Mouse (Mus musculus): Measurements from ENCODE around the gene Evl. TPM values are rescaled to one million over a fixed set of nuclear protein-coding genes. Genes with fewer than 3 reads are reported as not detected.

Gene Evl
- total and polyA plus RNA-seq, 2 experiments from 2014 or later: 230 to 285 TPM

DNA sequence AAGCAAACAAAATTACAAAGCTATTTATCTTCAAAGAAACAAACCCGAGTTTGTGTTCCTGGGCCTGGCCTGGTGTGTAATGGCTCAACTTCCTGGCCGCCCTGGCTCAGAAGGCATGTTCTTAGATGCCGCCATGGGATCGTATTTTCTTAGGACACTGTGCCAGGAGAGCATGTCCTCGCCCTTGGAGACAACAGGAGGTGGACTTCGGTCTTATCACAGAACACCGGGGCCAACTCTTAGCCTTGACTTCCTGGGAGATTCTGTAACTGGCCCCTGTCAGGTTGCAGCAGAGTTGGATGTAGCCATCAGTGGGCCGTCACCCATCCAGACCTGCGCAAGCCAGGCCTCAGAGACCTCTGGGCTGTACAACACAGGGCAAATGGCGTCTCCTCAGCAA is 145.1 kb downstream of the Evl start:
- Histone ChIP-seq H3K36me3 (ENCODE audit: insufficient read depth, low read length) (no peaks in the 10 kb centered on the region), H3K9me3 (ENCODE audit: low read length) (no peaks in the 10 kb centered on the region), H3K9ac (replicated peaks; ENCODE audit: low read length, poor library complexity, severe bottlenecking) (no peak overlapping the region), H3K4me2 (ENCODE audit: low read depth, low read length, poor library complexity, severe bottlenecking) (no peak overlapping the region), H3K4me1 (ENCODE audit: insufficient read depth, low read length) (peaks cover 5% of the 10 kb centered on the region; the same call in 1 of the 2 replicates), H3K27me3 (ENCODE audit: insufficient read depth, low read length) (peaks cover 26% of the 10 kb centered on the region), H3K27ac (ENCODE audit: low read depth, low read length) (no peak overlapping the region), H3K4me3 (ENCODE audit: low read depth, low read length) (no peak overlapping the region)
- TF ChIP-seq CTCF (IDR thresholded peaks at IDR 0.05): no peak
- WGBS: 88% methylated on average over 10 of the region's 10 CpGs
- DNase-seq (ENCODE audit: low spot score): no peak
- no peak for ATAC-seq (ENCODE audit: low FRiP score)

GRCm38 (mm10) chr12:108700037-108700436 is 145.5 kb downstream of the Evl start:
- 75% methylated on average over 5 of the region's 5 CpGs for WGBS
- no peaks in the 10 kb centered on the region for H3K36me3 ChIP-seq (ENCODE audit: insufficient read depth, low read length)
- no peak overlapping the region for H3K4me3 ChIP-seq (ENCODE audit: low read depth, low read length)

DNA sequence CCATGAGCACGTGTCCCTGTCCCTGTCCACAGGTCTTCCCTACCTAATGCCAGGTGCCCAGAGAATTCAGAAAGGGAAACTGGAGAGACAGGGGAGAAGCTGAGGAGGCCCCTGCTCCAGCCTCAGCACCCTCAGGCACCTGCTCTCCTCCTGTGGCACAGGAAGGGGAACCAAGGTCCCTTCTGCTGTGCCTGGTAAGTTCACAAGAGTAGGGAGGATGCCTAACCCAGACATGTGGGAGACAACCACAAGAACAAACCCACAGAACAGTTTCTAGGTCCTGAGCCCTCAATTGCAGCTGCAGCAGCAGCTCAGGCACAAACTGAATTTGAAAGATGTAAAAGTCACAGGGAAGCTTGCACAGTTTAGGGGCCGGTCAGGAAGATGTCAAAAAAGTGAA is 146.7 kb downstream of the Evl start:
- Histone ChIP-seq H3K36me3 (ENCODE audit: insufficient read depth, low read length) (no peaks in the 10 kb centered on the region), H3K4me2 (ENCODE audit: low read depth, low read length, poor library complexity, severe bottlenecking) (no peak overlapping the region), H3K9me3 (ENCODE audit: low read length) (no peaks in the 10 kb centered on the region), H3K9ac (replicated peaks; ENCODE audit: low read length, poor library complexity, severe bottlenecking) (no peak overlapping the region), H3K4me3 (ENCODE audit: low read depth, low read length) (no peak overlapping the region), H3K27me3 (ENCODE audit: insufficient read depth, low read length) (peaks cover 26% of the 10 kb centered on the region), H3K4me1 (ENCODE audit: insufficient read depth, low read length) (peaks cover 5% of the 10 kb centered on the region; the same call in 1 of the 2 replicates), H3K27ac (ENCODE audit: low read depth, low read length) (no peak overlapping the region)
- 46% methylated on average over 2 of the region's 2 CpGs for WGBS
- ATAC-seq (ENCODE audit: low FRiP score): no peak
- no peak for DNase-seq (ENCODE audit: low spot score)
- no peak for TF ChIP-seq CTCF (IDR thresholded peaks at IDR 0.05)

More at GRCm38 (mm10) chr12:108700037-108700436, 145.5 kb downstream of the Evl start:
- DNase-seq (ENCODE audit: low spot score) (no peak), ATAC-seq (ENCODE audit: low FRiP score) (no peak)
- no peaks in the 10 kb centered on the region for H3K9me3 ChIP-seq (ENCODE audit: low read length)
- H3K27me3 ChIP-seq (ENCODE audit: insufficient read depth, low read length): peaks cover 26% of the 10 kb centered on the region
- H3K4me1 ChIP-seq (ENCODE audit: insufficient read depth, low read length): peaks cover 5% of the 10 kb centered on the region; the same call in 1 of the 2 replicates
- no peak overlapping the region for H3K9ac ChIP-seq (replicated peaks; ENCODE audit: low read length, poor library complexity, severe bottlenecking)
- H3K27ac ChIP-seq (ENCODE audit: low read depth, low read length): no peak overlapping the region
- no peak for TF ChIP-seq CTCF (IDR thresholded peaks at IDR 0.05)
- no peak overlapping the region for H3K4me2 ChIP-seq (ENCODE audit: low read depth, low read length, poor library complexity, severe bottlenecking)

GRCm38 (mm10) chr12:108702185-108702584 is 147.7 kb downstream of the Evl start, which contains the start of gene Degs2:
Gene Degs2 (minus strand): TSS chr12:108702315.
- 0 out of 2 replicates have a peak within 1 kb of the TSS, but pooled peaks have one; percentile 51 for H3K9ac ChIP-seq (replicated peaks; ENCODE audit: low read length, poor library complexity, severe bottlenecking)
- no peaks in the 10 kb centered on the region for H3K36me3 ChIP-seq (ENCODE audit: insufficient read depth, low read length)
- peaks cover 26% of the 10 kb centered on the region for H3K27me3 ChIP-seq (ENCODE audit: insufficient read depth, low read length)
- H3K4me2 ChIP-seq (ENCODE audit: low read depth, low read length, poor library complexity, severe bottlenecking): peak within 1 kb of the TSS; percentile 66
- no peaks in the 10 kb centered on the region for H3K9me3 ChIP-seq (ENCODE audit: low read length)
- ATAC-seq (ENCODE audit: low FRiP score) (no peak), DNase-seq (ENCODE audit: low spot score) (peak; percentile 8)
- H3K4me3 ChIP-seq (ENCODE audit: low read depth, low read length): peak within 1 kb of the TSS; percentile 36
- no peak within 1 kb of the TSS for H3K27ac ChIP-seq (ENCODE audit: low read depth, low read length)
- peaks cover 5% of the 10 kb centered on the region; the same call in 1 of the 2 replicates for H3K4me1 ChIP-seq (ENCODE audit: insufficient read depth, low read length)
- 2% methylated on average over 32 of the region's 32 CpGs for WGBS
- 0 out of 2 replicates have a peak, but pooled peaks have one; percentile 19 for TF ChIP-seq CTCF (IDR thresholded peaks at IDR 0.05)

DNA sequence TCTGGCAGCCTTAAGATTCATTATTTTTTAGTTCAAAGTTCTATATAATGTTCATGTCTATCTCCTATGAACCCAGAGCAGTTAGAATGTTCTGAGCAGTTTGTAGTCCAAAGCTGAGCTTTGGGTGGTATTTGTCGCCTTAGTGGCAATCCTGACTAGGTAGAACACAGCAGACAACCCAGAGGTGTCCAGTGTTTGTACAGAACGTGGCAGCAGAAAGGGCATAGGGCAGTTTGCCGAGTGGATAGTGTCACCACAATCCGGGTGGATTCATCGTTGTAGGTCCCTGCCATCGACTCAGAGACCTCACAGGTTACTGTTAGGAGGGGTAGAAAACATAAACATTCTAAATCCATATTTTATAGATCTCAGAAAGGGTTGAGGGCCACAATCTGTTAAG is 151.0 kb downstream of the Evl start:
- TF ChIP-seq CTCF (IDR thresholded peaks at IDR 0.05): no peak
- Histone ChIP-seq H3K9me3 (ENCODE audit: low read length) (no peaks in the 10 kb centered on the region), H3K36me3 (ENCODE audit: insufficient read depth, low read length) (no peaks in the 10 kb centered on the region), H3K4me1 (ENCODE audit: insufficient read depth, low read length) (peaks cover 5% of the 10 kb centered on the region; the same call in 1 of the 2 replicates), H3K9ac (replicated peaks; ENCODE audit: low read length, poor library complexity, severe bottlenecking) (no peak overlapping the region), H3K27me3 (ENCODE audit: insufficient read depth, low read length) (peaks cover 21% of the 10 kb centered on the region), H3K4me2 (ENCODE audit: low read depth, low read length, poor library complexity, severe bottlenecking) (no peak overlapping the region), H3K27ac (ENCODE audit: low read depth, low read length) (no peak overlapping the region), H3K4me3 (ENCODE audit: low read depth, low read length) (no peak overlapping the region)
- ATAC-seq (ENCODE audit: low FRiP score) (no peak), DNase-seq (ENCODE audit: low spot score) (no peak)
- 81% methylated on average over 6 of the region's 6 CpGs for WGBS

DNA sequence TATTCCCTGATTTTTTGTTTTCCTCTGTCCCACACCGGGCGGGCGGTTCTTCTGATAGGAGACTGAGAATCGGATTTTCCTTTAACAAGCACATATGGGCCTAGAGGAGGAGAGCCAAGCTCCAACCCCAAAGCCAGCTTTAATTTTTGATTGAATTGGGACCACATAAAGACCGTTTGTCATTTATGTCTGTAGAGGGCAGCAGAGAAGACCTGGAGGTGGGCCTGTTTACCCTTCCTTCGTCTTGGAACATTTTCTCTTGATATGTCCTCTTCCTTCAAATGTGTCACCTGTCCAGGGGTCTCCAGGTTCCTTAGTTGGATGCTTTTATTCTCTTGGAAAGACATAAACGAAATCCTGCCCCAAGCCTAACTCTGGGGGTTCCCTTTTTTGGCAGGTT is 151.6 kb downstream of the Evl start:
- ATAC-seq (ENCODE audit: low FRiP score) (no peak), DNase-seq (ENCODE audit: low spot score) (peak; percentile 50)
- peaks cover 17% of the 10 kb centered on the region for H3K27me3 ChIP-seq (ENCODE audit: insufficient read depth, low read length)
- no peak overlapping the region for H3K4me2 ChIP-seq (ENCODE audit: low read depth, low read length, poor library complexity, severe bottlenecking)
- H3K9me3 ChIP-seq (ENCODE audit: low read length): no peaks in the 10 kb centered on the region
- peaks cover 5% of the 10 kb centered on the region; the same call in 1 of the 2 replicates for H3K4me1 ChIP-seq (ENCODE audit: insufficient read depth, low read length)
- H3K4me3 ChIP-seq (ENCODE audit: low read depth, low read length): no peak overlapping the region
- peak; percentile 62 for TF ChIP-seq CTCF (IDR thresholded peaks at IDR 0.05)
- WGBS: 51% methylated on average over 7 of the region's 7 CpGs
- no peaks in the 10 kb centered on the region for H3K36me3 ChIP-seq (ENCODE audit: insufficient read depth, low read length)
- H3K9ac ChIP-seq (replicated peaks; ENCODE audit: low read length, poor library complexity, severe bottlenecking): no peak overlapping the region
- H3K27ac ChIP-seq (ENCODE audit: low read depth, low read length): no peak overlapping the region

Data from midbrain, postnatal 0 days (tissue).